Mouse (Mus musculus) B cell, adult (primary cell): ENCODE measurements around the gene Stra8. TPM values are rescaled to one million over a fixed set of nuclear protein-coding genes. Genes with fewer than 3 reads are reported as not detected.

Experiments used
- total RNA-seq: library from RNA; stranded (reverse); gene quantifications from 4 replicates; pipeline ENCODE4 v1.2.4, GENCODE M21; 2023; ENCODE audit not compliant: inconsistent age

Gene Stra8
- total RNA-seq = not detected in 4 replicates

DNA sequence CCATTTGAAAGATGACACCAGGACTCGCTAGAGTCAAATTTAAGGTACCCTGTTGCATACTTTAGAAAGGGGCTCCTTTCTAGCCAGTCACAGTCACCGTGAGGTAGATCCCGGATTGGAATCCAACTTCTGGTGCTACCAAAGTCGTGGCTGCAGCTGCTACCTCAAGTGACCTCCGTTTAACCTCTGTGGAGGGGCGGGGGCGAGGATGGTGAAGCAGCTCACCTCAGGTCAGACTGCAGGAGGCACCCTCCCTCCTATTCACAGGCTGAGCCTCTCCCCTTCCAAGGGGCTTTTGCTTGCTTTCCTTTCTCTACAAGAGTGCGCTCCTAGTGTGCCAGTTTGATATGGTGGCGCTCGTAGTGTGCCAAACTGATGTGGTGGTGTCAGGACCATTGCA lies at the start of gene Stra8:
TSS of gene Stra8 (plus strand) at position 208 of the 400 bp plus-strand sequence.

DNA sequence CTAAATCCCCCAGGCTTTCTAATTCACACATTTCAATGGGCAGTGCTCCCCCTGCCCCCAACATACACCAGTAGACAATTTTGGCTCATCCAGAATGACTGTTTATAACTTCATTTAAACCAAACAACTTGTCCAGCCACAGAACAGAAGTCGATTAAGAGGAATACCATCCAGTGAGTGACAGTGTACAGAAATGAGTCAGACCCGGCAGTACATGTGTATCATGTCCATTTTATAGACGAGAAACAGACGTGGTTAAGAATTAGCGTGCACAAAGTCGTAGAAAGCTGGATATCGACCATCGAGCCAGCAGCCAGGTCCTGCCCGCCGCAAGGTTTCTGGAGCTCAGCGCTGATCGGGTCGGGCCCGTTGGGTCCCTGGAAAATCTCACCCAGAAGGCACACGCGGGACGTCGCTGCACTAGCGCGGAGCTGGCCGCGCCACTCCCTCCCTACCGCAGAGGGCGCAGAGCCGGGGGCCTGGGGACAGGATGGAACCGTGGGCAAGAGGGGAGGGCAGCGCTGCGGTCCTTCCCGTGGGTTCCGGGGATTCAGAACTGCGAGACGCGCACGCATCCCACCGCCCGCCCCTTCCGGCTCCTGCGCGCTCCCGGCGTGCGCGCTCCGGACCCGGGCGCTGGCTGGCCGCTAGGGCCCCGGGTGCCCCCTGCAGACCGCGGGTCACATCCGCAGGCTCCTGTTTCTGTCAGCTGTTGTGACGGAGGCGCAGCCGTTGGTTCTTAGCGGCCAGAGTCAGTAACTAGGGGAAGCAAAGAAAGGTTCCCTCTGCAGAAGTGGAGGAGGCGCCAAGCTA lies 42.2 kb upstream of the Stra8 start, which contains the start of gene Cyren:
TSS of gene Cyren (minus strand) at position 552 of the 813 bp plus-strand sequence.

DNA sequence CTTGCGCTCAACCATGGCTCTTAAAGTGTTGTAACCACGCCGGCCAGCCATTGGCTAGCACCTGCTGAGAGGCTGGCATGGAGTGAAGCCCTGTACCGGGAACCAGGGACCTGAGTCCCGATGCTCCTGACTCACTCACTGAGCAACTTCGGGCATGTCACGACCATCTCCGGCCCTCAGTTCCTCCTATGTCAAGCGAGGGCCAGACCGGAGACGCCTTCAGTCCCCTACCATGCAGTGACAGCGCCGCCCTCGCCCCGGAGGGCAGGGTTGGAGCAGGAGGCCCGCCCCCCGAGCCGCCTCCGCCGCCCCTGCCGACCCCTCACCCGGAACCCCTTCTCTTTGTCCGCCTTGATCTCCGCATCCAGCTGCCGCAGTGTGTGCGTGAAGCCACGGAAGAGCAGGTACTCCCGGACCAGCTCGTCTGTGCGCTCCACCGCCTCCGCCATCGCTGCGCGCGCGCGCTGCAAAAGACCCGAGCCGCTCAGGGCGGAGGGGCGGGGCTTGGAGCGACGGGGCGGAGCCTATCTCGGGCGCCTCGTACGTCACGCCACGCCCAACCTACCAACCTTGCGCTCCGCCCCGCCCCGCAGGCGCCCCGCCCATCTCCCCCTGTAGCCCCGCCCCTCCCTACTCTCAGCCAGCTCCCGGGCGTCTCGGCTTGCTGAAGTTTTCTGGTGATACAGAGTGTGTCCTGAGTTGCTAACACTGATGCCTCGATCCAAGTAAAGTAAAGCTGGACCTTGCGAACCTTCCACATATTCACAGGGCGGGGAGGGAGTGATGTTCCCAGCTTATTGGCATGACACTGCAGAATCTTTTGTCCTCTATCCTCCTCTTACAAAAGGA lies 9.4 kb upstream of the Stra8 start, which contains the start of gene Wdr91:
TSS of gene Wdr91 (minus strand) at position 506 of the 849 bp plus-strand sequence.

DNA sequence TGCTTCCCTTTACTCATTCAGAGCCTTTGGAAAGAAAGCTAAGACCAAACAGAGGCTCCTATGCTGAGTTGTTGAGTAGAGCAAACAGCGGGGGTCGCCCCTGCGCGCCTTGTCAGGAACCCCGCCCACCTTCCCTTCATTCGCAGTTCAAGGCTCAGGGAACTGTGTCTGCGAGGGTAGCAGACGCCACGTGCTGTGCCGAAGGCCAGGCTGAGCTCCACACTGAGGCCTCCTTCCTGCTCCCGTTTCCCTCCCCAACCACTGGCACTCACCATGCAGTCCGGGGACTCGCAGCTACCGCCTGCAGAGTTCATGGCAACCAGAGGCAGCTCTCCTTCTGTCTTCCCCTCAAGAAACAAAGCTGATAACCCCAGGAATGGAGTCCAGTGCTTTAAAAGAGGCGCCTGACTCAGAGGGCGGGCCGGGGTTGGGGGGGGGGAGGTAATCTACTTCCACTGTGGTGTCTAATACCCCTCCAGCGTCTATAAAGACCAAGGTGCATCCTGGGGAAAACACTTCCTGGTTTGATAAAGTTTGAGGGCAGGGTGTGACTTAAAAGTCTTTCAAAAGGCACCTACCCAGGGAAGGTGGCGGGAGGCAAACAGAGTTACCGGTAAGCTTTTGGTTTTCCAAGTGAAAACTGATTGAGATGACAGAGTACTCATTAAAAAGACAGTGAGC lies 68.3 kb downstream of the Stra8 start, which contains the start of gene Slc23a4:
TSS of gene Slc23a4 (minus strand) at position 324 of the 681 bp plus-strand sequence.

Other genes with a start within 250 kb of the Stra8 start
- gene Agbl3, start 139.7 kb upstream of the Stra8 start, total RNA-seq = 3.7 to 5.8 TPM (median 4.7 TPM) in 4 replicates
- gene Tmem140, start 57.0 kb upstream of the Stra8 start, total RNA-seq = 7.4 to 9.0 TPM (median 8.6 TPM) in 4 replicates
- gene Cyren, start 42.1 kb upstream of the Stra8 start, total RNA-seq = 9.6 to 17.3 TPM (median 12.2 TPM) in 4 replicates
- gene Wdr91, start 9.3 kb upstream of the Stra8 start, total RNA-seq = 62.1 to 67.6 TPM (median 65.6 TPM) in 4 replicates
- 0.24 to 0.71 TPM in 2 of 4 replicates, not detected in the others for gene Slc23a4, start 68.2 kb downstream of the Stra8 start, total RNA-seq
- 42.1 to 53.4 TPM (median 49.7 TPM) in 4 replicates for gene Cnot4, start 213.6 kb downstream of the Stra8 start, total RNA-seq